Mouse (Mus musculus): ENCODE data around the gene Tmem231. TPM values are rescaled to one million over a fixed set of nuclear protein-coding genes. Genes with fewer than 3 reads are reported as not detected.

Tmem231 gene
- polyA plus RNA-seq, 1 experiment, result 4.5 TPM

- H3K79me2 ChIP-seq (ENCODE audit: control insufficient read depth, insufficient read depth), result no peaks in the 10 kb centered on the region
- H3K4me3 ChIP-seq, result no peak overlapping the region
These were observed 40.5 kb upstream of the Tmem231 start for GRCm38 (mm10) chr8:111974138-111974537.

GRCm38 (mm10) chr8:111968991-111969390 lies 35.3 kb upstream of the Tmem231 start:
- no peak overlapping the region for H3K4me3 ChIP-seq
- TF ChIP-seq POLR2AphosphoS2 (IDR thresholded peaks at IDR 0.05; ENCODE audit: insufficient read length, low read depth), result no peak
- TF ChIP-seq SRF (IDR thresholded peaks at IDR 0.05; ENCODE audit: control insufficient read depth, insufficient read length, low read depth), result no peak
- TF ChIP-seq MYOG (IDR thresholded peaks at IDR 0.05; ENCODE audit: control insufficient read depth in 1 of 3, insufficient read depth in 1 of 3, insufficient read length in 2 of 3, low read depth in 2 of 3), result no peak
- no peak for TF ChIP-seq CEBPB (IDR thresholded peaks at IDR 0.05; ENCODE audit: insufficient read depth, poor library complexity, severe bottlenecking)
- TF ChIP-seq USF1 (IDR thresholded peaks at IDR 0.05; ENCODE audit: low read depth), result no peak
- no peak for TF ChIP-seq MAX (IDR thresholded peaks at IDR 0.05; ENCODE audit: low read depth)
- TF ChIP-seq REST (IDR thresholded peaks at IDR 0.05; ENCODE audit: insufficient read depth, insufficient read length), result no peak
- TF ChIP-seq MYOD1 (IDR thresholded peaks at IDR 0.05; ENCODE audit: control insufficient read depth in 1 of 3, insufficient read length in 2 of 3, low read depth in 2 of 3), result no peak
- TF ChIP-seq TCF3 (IDR thresholded peaks at IDR 0.05; ENCODE audit: insufficient read length, low read depth), result no peak
- no peak for TF ChIP-seq TCF12 (IDR thresholded peaks at IDR 0.05; ENCODE audit: insufficient read depth, poor library complexity, severe bottlenecking)
- TF ChIP-seq E2F4 (IDR thresholded peaks at IDR 0.05; ENCODE audit: insufficient read depth), result no peak
- TF ChIP-seq POLR2A (IDR thresholded peaks at IDR 0.05; ENCODE audit: insufficient read length, low read depth), result no peak
- H3ac ChIP-seq (ENCODE audit: control insufficient read depth, insufficient read length), result no peak overlapping the region
- H3K27me3 ChIP-seq (ENCODE audit: control insufficient read depth, insufficient read depth, insufficient read length), result no peaks in the 10 kb centered on the region
- H3K79me2 ChIP-seq (ENCODE audit: control insufficient read depth, insufficient read depth), result no peaks in the 10 kb centered on the region
- no peak overlapping the region for H3K4me2 ChIP-seq (ENCODE audit: low read depth)
- H3K36me3 ChIP-seq (ENCODE audit: control insufficient read depth, insufficient read depth), result no peaks in the 10 kb centered on the region

More at GRCm38 (mm10) chr8:111974138-111974537, 40.5 kb upstream of the Tmem231 start:
- no peaks in the 10 kb centered on the region for H3K36me3 ChIP-seq (ENCODE audit: control insufficient read depth, insufficient read depth)
- no peaks in the 10 kb centered on the region for H3K27me3 ChIP-seq (ENCODE audit: control insufficient read depth, insufficient read depth, insufficient read length)
- H3ac ChIP-seq (ENCODE audit: control insufficient read depth, insufficient read length), result no peak overlapping the region
- no peak overlapping the region for H3K4me2 ChIP-seq (ENCODE audit: low read depth)
- TF ChIP-seq USF1 (IDR thresholded peaks at IDR 0.05; ENCODE audit: low read depth), result no peak
- TF ChIP-seq TCF3 (IDR thresholded peaks at IDR 0.05; ENCODE audit: insufficient read length, low read depth), result no peak
- TF ChIP-seq CEBPB (IDR thresholded peaks at IDR 0.05; ENCODE audit: insufficient read depth, poor library complexity, severe bottlenecking), result no peak
- TF ChIP-seq REST (IDR thresholded peaks at IDR 0.05; ENCODE audit: insufficient read depth, insufficient read length), result no peak
- no peak for TF ChIP-seq MYOG (IDR thresholded peaks at IDR 0.05; ENCODE audit: control insufficient read depth in 1 of 3, insufficient read depth in 1 of 3, insufficient read length in 2 of 3, low read depth in 2 of 3)

GRCm38 (mm10) chr8:111968541-111968940 lies 34.9 kb upstream of the Tmem231 start:
- H3K79me2 ChIP-seq (ENCODE audit: control insufficient read depth, insufficient read depth), result no peaks in the 10 kb centered on the region
- no peaks in the 10 kb centered on the region for H3K36me3 ChIP-seq (ENCODE audit: control insufficient read depth, insufficient read depth)
- no peak overlapping the region for H3K4me3 ChIP-seq
- H3ac ChIP-seq (ENCODE audit: control insufficient read depth, insufficient read length), result no peak overlapping the region
- TF ChIP-seq CEBPB (IDR thresholded peaks at IDR 0.05; ENCODE audit: insufficient read depth, poor library complexity, severe bottlenecking), result no peak
- TF ChIP-seq POLR2A (IDR thresholded peaks at IDR 0.05; ENCODE audit: insufficient read length, low read depth), result no peak
- no peak for TF ChIP-seq E2F4 (IDR thresholded peaks at IDR 0.05; ENCODE audit: insufficient read depth)
- TF ChIP-seq TCF3 (IDR thresholded peaks at IDR 0.05; ENCODE audit: insufficient read length, low read depth), result no peak
- no peak for TF ChIP-seq REST (IDR thresholded peaks at IDR 0.05; ENCODE audit: insufficient read depth, insufficient read length)
- no peak for TF ChIP-seq POLR2AphosphoS2 (IDR thresholded peaks at IDR 0.05; ENCODE audit: insufficient read length, low read depth)
- TF ChIP-seq USF1 (IDR thresholded peaks at IDR 0.05; ENCODE audit: low read depth), result no peak
- no peak overlapping the region for H3K4me2 ChIP-seq (ENCODE audit: low read depth)
- H3K27me3 ChIP-seq (ENCODE audit: control insufficient read depth, insufficient read depth, insufficient read length), result no peaks in the 10 kb centered on the region

- TF ChIP-seq TCF12 (IDR thresholded peaks at IDR 0.05; ENCODE audit: insufficient read depth, poor library complexity, severe bottlenecking) (no peak), REST (IDR thresholded peaks at IDR 0.05; ENCODE audit: insufficient read depth, insufficient read length) (no peak), SRF (IDR thresholded peaks at IDR 0.05; ENCODE audit: control insufficient read depth, insufficient read length, low read depth) (no peak)
- Histone ChIP-seq H3K4me2 (ENCODE audit: low read depth) (no peak overlapping the region), H3K79me2 (ENCODE audit: control insufficient read depth, insufficient read depth) (no peaks in the 10 kb centered on the region), H3ac (ENCODE audit: control insufficient read depth, insufficient read length) (no peak overlapping the region), H3K27me3 (ENCODE audit: control insufficient read depth, insufficient read depth, insufficient read length) (no peaks in the 10 kb centered on the region), H3K4me3 (no peak overlapping the region), H3K36me3 (ENCODE audit: control insufficient read depth, insufficient read depth) (no peaks in the 10 kb centered on the region)
These were observed 33.7 kb upstream of the Tmem231 start for GRCm38 (mm10) chr8:111967246-111967870.

- Histone ChIP-seq H3K27me3 (ENCODE audit: control insufficient read depth, insufficient read depth, insufficient read length) (no peaks in the 10 kb centered on the region), H3ac (ENCODE audit: control insufficient read depth, insufficient read length) (no peak overlapping the region), H3K4me3 (no peak overlapping the region)
These were observed 31.3 kb upstream of the Tmem231 start for GRCm38 (mm10) chr8:111964849-111965561.

More at GRCm38 (mm10) chr8:111964849-111965561, 31.3 kb upstream of the Tmem231 start:
- Histone ChIP-seq H3K4me2 (ENCODE audit: low read depth) (no peak overlapping the region), H3K79me2 (ENCODE audit: control insufficient read depth, insufficient read depth) (no peaks in the 10 kb centered on the region), H3K36me3 (ENCODE audit: control insufficient read depth, insufficient read depth) (no peaks in the 10 kb centered on the region)
- no peak for TF ChIP-seq E2F4 (IDR thresholded peaks at IDR 0.05; ENCODE audit: insufficient read depth)

Measured in myocyte (in vitro differentiated cells).